Mouse (Mus musculus): ENCODE data around the gene Mrpl52.

DNA sequence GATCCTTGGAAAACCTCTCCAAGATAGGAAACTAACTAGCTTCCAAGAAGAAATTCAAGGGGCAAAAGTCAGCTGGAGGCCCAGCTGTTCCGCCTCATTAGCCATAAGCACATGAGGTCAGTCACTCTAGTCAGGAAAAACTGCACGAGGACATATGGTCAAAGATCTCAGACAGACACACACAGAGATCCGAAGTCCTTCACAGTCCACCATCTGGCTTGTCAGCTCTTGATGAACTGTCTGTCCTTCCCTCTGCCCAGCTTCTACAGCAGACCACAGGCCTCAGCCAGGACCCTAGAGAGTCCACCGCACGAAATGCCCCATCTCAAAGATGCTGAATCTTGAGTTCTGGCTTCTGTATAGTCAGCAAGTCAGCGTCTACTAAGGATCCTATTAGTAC, 39.2 kb upstream of the Mrpl52 start:
- TF ChIP-seq ZC3H11A (IDR thresholded peaks at IDR 0.05; ENCODE audit: borderline replicate concordance, low read depth, low read length) (no peak), ZNF384 (IDR thresholded peaks at IDR 0.05; ENCODE audit: low read depth, low read length) (no peak), HCFC1 (IDR thresholded peaks at IDR 0.05; ENCODE audit: borderline replicate concordance, insufficient read depth, low read length) (no peak)
